Mouse (Mus musculus): ENCODE results near the gene Mfsd14a. TPM values are rescaled to one million over a fixed set of nuclear protein-coding genes. Genes with fewer than 3 reads are reported as not detected.

Mfsd14a gene
- polyA plus RNA-seq, 2 experiments, result 43.3 to 80.5 TPM

DNA sequence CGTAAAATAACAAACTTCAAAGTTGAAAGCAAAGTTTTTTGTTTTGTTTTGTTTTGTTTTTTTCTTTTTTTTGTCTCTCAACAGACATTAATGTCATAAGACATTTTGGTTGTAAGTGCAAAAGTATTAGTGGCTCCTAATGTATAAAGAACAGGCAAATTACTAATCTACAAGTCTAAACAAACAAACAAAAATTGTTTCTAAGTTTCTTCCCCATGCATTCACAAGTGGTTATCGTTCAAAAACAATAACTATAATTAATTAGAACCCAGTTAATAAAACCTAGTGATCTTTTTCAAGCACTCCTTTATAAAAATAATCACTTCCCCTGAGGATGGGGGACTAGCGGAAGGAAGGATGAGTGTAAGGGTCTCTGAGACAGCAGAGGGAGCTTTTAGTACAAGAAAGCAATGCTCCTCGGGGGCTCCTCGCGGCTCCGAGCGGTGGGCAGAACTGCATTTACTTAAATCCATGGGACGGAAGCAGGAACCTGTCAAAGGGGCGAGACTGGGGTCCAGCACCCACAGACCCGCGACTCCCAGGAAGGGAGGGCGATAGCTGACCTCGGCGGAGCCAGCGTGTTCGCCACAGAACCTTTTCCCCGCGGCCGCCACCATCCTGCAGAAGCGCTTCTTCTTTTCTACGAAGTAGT is 68.3 kb downstream of the Mfsd14a start:
- Histone ChIP-seq H3K4me2 (replicated peaks; ENCODE audit: low read depth, low read length, severe bottlenecking) (peak overlapping the region; percentile 48), H3K4me1 (ENCODE audit: control insufficient read depth, insufficient read depth, low read length) (0 out of 2 replicates have a peak, but pooled peaks cover 2% of the 10 kb centered on the region), H3K27ac (replicated peaks; ENCODE audit: low read depth, low read length) (peak overlapping the region; percentile 79), H3K36me3 (ENCODE audit: control insufficient read depth, insufficient read depth, low read length) (peaks cover 27% of the 10 kb centered on the region), H3K4me3 (replicated peaks; ENCODE audit: low read length) (peak overlapping the region; percentile 66), H3K9me3 (ENCODE audit: control insufficient read depth, low read length) (no peaks in the 10 kb centered on the region), H3K9ac (ENCODE audit: low read depth, low read length, severe bottlenecking) (peak overlapping the region; percentile 65), H3K27me3 (ENCODE audit: control insufficient read depth, insufficient read depth, low read length) (no peaks in the 10 kb centered on the region)
- TF ChIP-seq POLR2A (IDR thresholded peaks at IDR 0.05; ENCODE audit: borderline replicate concordance, extremely low read depth, insufficient read depth, insufficient read length), result no peak
- DNase-seq (ENCODE audit: low spot score) (peak; percentile 58), ATAC-seq (ENCODE audit: low FRiP score, low read depth) (peak; percentile 64)
- 1% methylated on average over 22 of the region's 22 CpGs for WGBS

DNA sequence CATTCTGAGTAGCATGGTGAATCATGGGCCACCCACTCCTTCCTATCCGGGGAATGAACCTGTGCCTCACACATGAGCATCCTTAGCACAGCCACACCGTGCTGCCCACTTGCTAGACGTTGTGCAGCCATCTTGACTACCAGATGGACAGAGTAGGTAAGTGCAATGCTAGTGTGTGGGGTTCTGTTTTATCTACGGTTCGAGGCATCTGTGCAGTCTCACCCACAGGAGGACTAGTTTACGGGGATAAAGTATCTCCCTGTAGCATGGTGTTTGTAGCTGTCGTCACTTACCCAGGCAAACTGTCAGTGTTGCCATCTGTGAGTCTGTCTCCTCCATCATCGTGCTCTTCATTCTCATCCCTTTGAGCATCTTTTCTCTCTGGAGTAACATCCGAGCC is 80.3 kb downstream of the Mfsd14a start:
- no peaks in the 10 kb centered on the region for H3K27me3 ChIP-seq (ENCODE audit: control insufficient read depth, insufficient read depth, low read length)
- no peak for DNase-seq (ENCODE audit: low spot score)
- peaks cover 63% of the 10 kb centered on the region for H3K36me3 ChIP-seq (ENCODE audit: control insufficient read depth, insufficient read depth, low read length)
- H3K4me2 ChIP-seq (replicated peaks; ENCODE audit: low read depth, low read length, severe bottlenecking), result no peak overlapping the region
- H3K9ac ChIP-seq (ENCODE audit: low read depth, low read length, severe bottlenecking), result no peak overlapping the region
- WGBS, result 95% methylated on average over 9 of the region's 9 CpGs
- no peak for ATAC-seq (ENCODE audit: low FRiP score, low read depth)
- H3K4me1 ChIP-seq (ENCODE audit: control insufficient read depth, insufficient read depth, low read length), result no peaks in the 10 kb centered on the region
- H3K9me3 ChIP-seq (ENCODE audit: control insufficient read depth, low read length), result no peaks in the 10 kb centered on the region
- no peak overlapping the region for H3K4me3 ChIP-seq (replicated peaks; ENCODE audit: low read length)
- TF ChIP-seq POLR2A (IDR thresholded peaks at IDR 0.05; ENCODE audit: borderline replicate concordance, extremely low read depth, insufficient read depth, insufficient read length), result no peak
- no peak overlapping the region for H3K27ac ChIP-seq (replicated peaks; ENCODE audit: low read depth, low read length)

Other genes starting within 250 kb of the Mfsd14a start
- gene Cdc14a, start 238.6 kb downstream of the Mfsd14a start, polyA plus RNA-seq (2012; rRNA removed), result 8.1 and 8.4 TPM in 2 replicates
- 8.4 and 9.4 TPM in 2 replicates for gene Cdc14a, start 238.6 kb downstream of the Mfsd14a start, polyA plus RNA-seq (2014; fragmentation: Nextera tagmentation; extraction: Ambion mirVana)
- 47.6 and 57.5 TPM in 2 replicates for gene Rtca, start 154.5 kb downstream of the Mfsd14a start, polyA plus RNA-seq (2012; rRNA removed)
- gene Rtca, start 154.5 kb downstream of the Mfsd14a start, polyA plus RNA-seq (2014; fragmentation: Nextera tagmentation; extraction: Ambion mirVana), result 67.9 and 68.6 TPM in 2 replicates
- gene Dbt, start 149.6 kb downstream of the Mfsd14a start, polyA plus RNA-seq (2012; rRNA removed), result 11.8 and 16.1 TPM in 2 replicates
- 10.5 and 10.6 TPM in 2 replicates for gene Dbt, start 149.6 kb downstream of the Mfsd14a start, polyA plus RNA-seq (2014; fragmentation: Nextera tagmentation; extraction: Ambion mirVana)
- 0.83 and 1.0 TPM in 2 replicates for gene Lrrc39, start 99.7 kb downstream of the Mfsd14a start, polyA plus RNA-seq (2012; rRNA removed)
- gene Lrrc39, start 99.7 kb downstream of the Mfsd14a start, polyA plus RNA-seq (2014; fragmentation: Nextera tagmentation; extraction: Ambion mirVana), result 1.1 TPM in 2 replicates
- gene Sass6, start 67.7 kb downstream of the Mfsd14a start, polyA plus RNA-seq (2012; rRNA removed), result 8.9 and 11.6 TPM in 2 replicates
- gene Sass6, start 67.7 kb downstream of the Mfsd14a start, polyA plus RNA-seq (2014; fragmentation: Nextera tagmentation; extraction: Ambion mirVana), result 15.7 and 17.2 TPM in 2 replicates
- gene Trmt13, start 48.1 kb downstream of the Mfsd14a start, polyA plus RNA-seq (2012; rRNA removed), result 27.7 and 34.9 TPM in 2 replicates
- 25.8 and 25.9 TPM in 2 replicates for gene Trmt13, start 48.1 kb downstream of the Mfsd14a start, polyA plus RNA-seq (2014; fragmentation: Nextera tagmentation; extraction: Ambion mirVana)
- gene Gm43191, start 18.6 kb upstream of the Mfsd14a start, polyA plus RNA-seq (2012; rRNA removed), result not detected in 2 replicates
- gene Gm43191, start 18.6 kb upstream of the Mfsd14a start, polyA plus RNA-seq (2014; fragmentation: Nextera tagmentation; extraction: Ambion mirVana), result not detected in 2 replicates
- gene Slc35a3, start 50.2 kb upstream of the Mfsd14a start, polyA plus RNA-seq (2012; rRNA removed), result 20.7 and 23.3 TPM in 2 replicates
- gene Slc35a3, start 50.2 kb upstream of the Mfsd14a start, polyA plus RNA-seq (2014; fragmentation: Nextera tagmentation; extraction: Ambion mirVana), result 9.6 and 10.8 TPM in 2 replicates
- gene Agl, start 145.5 kb upstream of the Mfsd14a start, polyA plus RNA-seq (2012; rRNA removed), result 16.0 and 18.0 TPM in 2 replicates
- gene Agl, start 145.5 kb upstream of the Mfsd14a start, polyA plus RNA-seq (2014; fragmentation: Nextera tagmentation; extraction: Ambion mirVana), result 25.1 and 26.9 TPM in 2 replicates
- gene Frrs1, start 196.8 kb upstream of the Mfsd14a start, polyA plus RNA-seq (2012; rRNA removed), result 6.4 and 8.2 TPM in 2 replicates
- gene Frrs1, start 196.8 kb upstream of the Mfsd14a start, polyA plus RNA-seq (2014; fragmentation: Nextera tagmentation; extraction: Ambion mirVana), result 12.4 and 13.2 TPM in 2 replicates